Mouse (Mus musculus): ENCODE results near the gene Boc. TPM values are rescaled to one million over a fixed set of nuclear protein-coding genes. Genes with fewer than 3 reads are reported as not detected.

Gene Boc
- 15.8 TPM for polyA plus RNA-seq (2014; fragmentation: Illumina TruSeq; extraction: RNeasy Lipid Tissue Mini Kit (QIAGEN cat#74804); ENCODE audit: low read depth, low replicate concordance)

GRCm38 (mm10) chr16:44558471-44559329 is at the start of gene Boc:
Gene Boc, minus strand, starts transcription at chr16:44558897.

Other genes with a start within 250 kb of the Boc start
- 4.0 TPM for gene Sidt1, start 225.7 kb downstream of the Boc start, polyA plus RNA-seq (2014; fragmentation: Illumina TruSeq; extraction: RNeasy Lipid Tissue Mini Kit (QIAGEN cat#74804); ENCODE audit: low read depth, low replicate concordance)
- 19.4 TPM for gene Spice1, start 211.8 kb downstream of the Boc start, polyA plus RNA-seq (2014; fragmentation: Illumina TruSeq; extraction: RNeasy Lipid Tissue Mini Kit (QIAGEN cat#74804); ENCODE audit: low read depth, low replicate concordance)
- gene Cfap44, start 164.1 kb downstream of the Boc start, polyA plus RNA-seq (2014; fragmentation: Illumina TruSeq; extraction: RNeasy Lipid Tissue Mini Kit (QIAGEN cat#74804); ENCODE audit: low read depth, low replicate concordance) = 1.6 TPM
- gene Nepro, start 165.4 kb upstream of the Boc start, polyA plus RNA-seq (2014; fragmentation: Illumina TruSeq; extraction: RNeasy Lipid Tissue Mini Kit (QIAGEN cat#74804); ENCODE audit: low read depth, low replicate concordance) = 19.0 TPM
- 61.6 TPM for gene Gtpbp8, start 187.5 kb upstream of the Boc start, polyA plus RNA-seq (2014; fragmentation: Illumina TruSeq; extraction: RNeasy Lipid Tissue Mini Kit (QIAGEN cat#74804); ENCODE audit: low read depth, low replicate concordance)
- 1.3 TPM for gene Cd200r1, start 206.8 kb upstream of the Boc start, polyA plus RNA-seq (2014; fragmentation: Illumina TruSeq; extraction: RNeasy Lipid Tissue Mini Kit (QIAGEN cat#74804); ENCODE audit: low read depth, low replicate concordance)